Mouse (Mus musculus): Measurements from ENCODE around the gene Atp8a2. TPM values are rescaled to one million over a fixed set of nuclear protein-coding genes. Genes with fewer than 3 reads are reported as not detected.

Atp8a2 gene
- polyA plus RNA-seq, 1 experiment, result 16.1 TPM

Other genes with a start within 250 kb of the Atp8a2 start
- 0.02 and 0.08 TPM in 2 replicates for gene Nupl1, start 54.3 kb upstream of the Atp8a2 start, polyA plus RNA-seq (2012; rRNA removed)
- gene Gm49336, start 54.3 kb upstream of the Atp8a2 start, polyA plus RNA-seq (2012; rRNA removed), result 37.1 and 41.0 TPM in 2 replicates
- gene Mtmr6, start 68.0 kb upstream of the Atp8a2 start, polyA plus RNA-seq (2012; rRNA removed), result 83.0 and 94.1 TPM in 2 replicates
- 22.4 and 23.0 TPM in 2 replicates for gene Amer2, start 176.1 kb upstream of the Atp8a2 start, polyA plus RNA-seq (2012; rRNA removed)